Mouse (Mus musculus) natural killer cell, adult 2 months (primary cell): ENCODE results near the gene Dis3.

Source experiments
- DNase-seq, 2 experiments: peaks; one replicate each; pipeline ENCODE4 v3.0.0; 2022; ENCODE audit warnings: low spot score in 2 of 2

Dis3 gene

GRCm38 (mm10) chr14:99099267-99099966, at the start of gene Dis3, which contains the start of gene Pibf1:
TSS of gene Dis3 (minus strand) at chr14:99099770.
TSS of gene Pibf1 (plus strand) at chr14:99099424.
- peak; percentile 98 for DNase-seq

- DNase-seq: no peak
Observed at GRCm38 (mm10) chr14:99146841-99147240, 47.3 kb upstream of the Dis3 start.

GRCm38 (mm10) chr14:99141786-99142633, 42.4 kb upstream of the Dis3 start:
- DNase-seq: peak; percentile 49 to 65

- DNase-seq: no peak
Observed at GRCm38 (mm10) chr14:99140036-99140435, 40.5 kb upstream of the Dis3 start.

- DNase-seq: no peak
Observed at GRCm38 (mm10) chr14:99136297-99136696, 36.7 kb upstream of the Dis3 start.

- DNase-seq: no peak
Observed at GRCm38 (mm10) chr14:99135761-99136160, 36.2 kb upstream of the Dis3 start.

- no peak for DNase-seq
Observed at GRCm38 (mm10) chr14:99134048-99134447, 34.5 kb upstream of the Dis3 start.

GRCm38 (mm10) chr14:99129050-99129449, 29.5 kb upstream of the Dis3 start:
- DNase-seq: no peak

- no peak for DNase-seq
Observed at GRCm38 (mm10) chr14:99127509-99127908, 27.9 kb upstream of the Dis3 start.

GRCm38 (mm10) chr14:99126713-99127112, 27.1 kb upstream of the Dis3 start:
- DNase-seq: no peak

GRCm38 (mm10) chr14:99124076-99124475, 24.5 kb upstream of the Dis3 start:
- no peak for DNase-seq

GRCm38 (mm10) chr14:99121584-99122339, 22.2 kb upstream of the Dis3 start:
- no peak for DNase-seq

- DNase-seq: no peak
Observed at GRCm38 (mm10) chr14:99117576-99117975, 18.0 kb upstream of the Dis3 start.

GRCm38 (mm10) chr14:99108762-99109161, 9.2 kb upstream of the Dis3 start:
- DNase-seq: no peak

GRCm38 (mm10) chr14:99107631-99108187, 8.1 kb upstream of the Dis3 start:
- DNase-seq: no peak

GRCm38 (mm10) chr14:99106671-99107070, 7.1 kb upstream of the Dis3 start:
- DNase-seq: no peak

- no peak for DNase-seq
Observed at GRCm38 (mm10) chr14:99104542-99105123, 5.1 kb upstream of the Dis3 start.

- DNase-seq: no peak
Observed at GRCm38 (mm10) chr14:99103050-99103449, 3.5 kb upstream of the Dis3 start.

GRCm38 (mm10) chr14:99099967-99100587, 507 bp upstream of the Dis3 start:
- no peak for DNase-seq

GRCm38 (mm10) chr14:99088947-99089346, 10.6 kb downstream of the Dis3 start:
- DNase-seq: no peak

GRCm38 (mm10) chr14:99071146-99071545, 28.4 kb downstream of the Dis3 start:
- no peak for DNase-seq
